Mouse (Mus musculus) midbrain, embryonic 15.5 days (tissue): ENCODE results near the gene Gpc6. TPM values are rescaled to one million over a fixed set of nuclear protein-coding genes. Genes with fewer than 3 reads are reported as not detected.

Experiments
- ATAC-seq: fragments of 200-750 bp; cut with Nextera tagmentation; replicated peaks from 2 replicates; pipeline ENCODE4 v1.8.0; 2017; ENCODE audit warnings: moderate TSS enrichment
- H3K27ac ChIP-seq: fragments of 300-500 bp; sonication (generic); 2 replicates; pipeline ENCODE4 v1.5.1; 2015; ENCODE audit warnings: mild to moderate bottlenecking, inconsistent platforms
- H3K27me3 ChIP-seq: fragments of 300-500 bp; sonication (generic); replicated peaks from 2 replicates; pipeline ENCODE4 v1.6.1; 2015; ENCODE audit warnings: inconsistent platforms
- H3K36me3 ChIP-seq: fragments of 300-500 bp; sonication (generic); replicated peaks from 2 replicates; pipeline ENCODE4 v1.6.1; 2015; ENCODE audit warnings: inconsistent platforms
- H3K4me1 ChIP-seq: fragments of 300-500 bp; sonication (generic); 2 replicates; pipeline ENCODE4 v1.6.1; 2015; ENCODE audit warnings: inconsistent platforms
- H3K4me2 ChIP-seq: fragments of 300-500 bp; sonication (generic); 2 replicates; pipeline ENCODE4 v1.6.1; 2015; ENCODE audit warnings: inconsistent platforms, mild to moderate bottlenecking, moderate library complexity
- H3K4me3 ChIP-seq: fragments of 300-500 bp; sonication (generic); 2 replicates; pipeline ENCODE4 v1.5.1; 2015; ENCODE audit warnings: mild to moderate bottlenecking, inconsistent platforms
- H3K9ac ChIP-seq: fragments of 300-500 bp; sonication (generic); 2 replicates; pipeline ENCODE4 v1.6.1; 2015; ENCODE audit warnings: mild to moderate bottlenecking, inconsistent platforms
- H3K9me3 ChIP-seq: fragments of 300-500 bp; sonication (generic); 2 replicates; pipeline ENCODE4 v1.6.1; 2016; ENCODE audit warnings: inconsistent platforms
- WGBS: fragments of 180-500 bp; shearing (Covaris S2); methylation state at CpG from one replicate; pipeline ENCODE4 v1.1.7; 2015; ENCODE audit warnings: mixed read lengths; 5-methylcytosine and 5-hydroxymethylcytosine counted together
- polyA plus RNA-seq: library from polyadenylated mRNA; unstranded; fragments of >200 nt; fragmentation: Nextera tagmentation; extraction: Ambion mirVana; gene quantifications from 2 replicates; pipeline ENCODE4 v1.2.1, GENCODE M21; 2015

Gpc6 gene
- polyA plus RNA-seq, 1 experiment from 2014 or later: 21.1 TPM

- peak; percentile 76; the same call in 1 of the 2 replicates for ATAC-seq
- H3K36me3 ChIP-seq: no peaks in the 10 kb centered on the region
- no peak overlapping the region for H3K9ac ChIP-seq
- H3K4me3 ChIP-seq: no peak overlapping the region
- H3K4me2 ChIP-seq: no peak overlapping the region
- WGBS: 70% methylated on average over 2 of the region's 2 CpGs
- peaks cover 6% of the 10 kb centered on the region; the same call in 1 of the 2 replicates for H3K4me1 ChIP-seq
- H3K27ac ChIP-seq: 0 out of 2 replicates have a peak overlapping the region, but pooled peaks have one; percentile 2
- no peaks in the 10 kb centered on the region for H3K9me3 ChIP-seq
- H3K27me3 ChIP-seq: no peaks in the 10 kb centered on the region
Observed at GRCm38 (mm10) chr14:117361965-117362309, 436.8 kb downstream of the Gpc6 start.

GRCm38 (mm10) chr14:117369331-117369866 lies 444.3 kb downstream of the Gpc6 start:
- Histone ChIP-seq H3K9me3 (no peaks in the 10 kb centered on the region), H3K27me3 (no peaks in the 10 kb centered on the region), H3K4me1 (no peaks in the 10 kb centered on the region), H3K27ac (no peak overlapping the region), H3K4me3 (no peak overlapping the region), H3K9ac (no peak overlapping the region), H3K4me2 (no peak overlapping the region), H3K36me3 (no peaks in the 10 kb centered on the region)
- no peak for ATAC-seq
- WGBS: 86% methylated on average over 18 of the region's 18 CpGs

GRCm38 (mm10) chr14:117376822-117377376 lies 451.8 kb downstream of the Gpc6 start:
- no peak for ATAC-seq
- WGBS: 45% methylated on average over 4 of the region's 4 CpGs
- H3K36me3 ChIP-seq: no peaks in the 10 kb centered on the region

GRCm38 (mm10) chr14:117379979-117380378 lies 454.9 kb downstream of the Gpc6 start:
- H3K27ac ChIP-seq: no peak overlapping the region
- H3K9ac ChIP-seq: no peak overlapping the region
- H3K4me2 ChIP-seq: no peak overlapping the region
- ATAC-seq: no peak
- H3K27me3 ChIP-seq: no peaks in the 10 kb centered on the region
- no peaks in the 10 kb centered on the region for H3K36me3 ChIP-seq
- H3K4me3 ChIP-seq: no peak overlapping the region
- no peaks in the 10 kb centered on the region for H3K9me3 ChIP-seq
- 81% methylated on average over 6 of the region's 6 CpGs for WGBS
- no peaks in the 10 kb centered on the region for H3K4me1 ChIP-seq

More at GRCm38 (mm10) chr14:117376822-117377376, 451.8 kb downstream of the Gpc6 start:
- H3K9ac ChIP-seq: no peak overlapping the region
- H3K27me3 ChIP-seq: no peaks in the 10 kb centered on the region
- H3K9me3 ChIP-seq: no peaks in the 10 kb centered on the region
- H3K4me1 ChIP-seq: no peaks in the 10 kb centered on the region
- no peak overlapping the region for H3K4me2 ChIP-seq
- H3K4me3 ChIP-seq: no peak overlapping the region
- no peak overlapping the region for H3K27ac ChIP-seq

GRCm38 (mm10) chr14:117383188-117383587 lies 458.1 kb downstream of the Gpc6 start:
- H3K27me3 ChIP-seq: no peaks in the 10 kb centered on the region
- H3K4me3 ChIP-seq: no peak overlapping the region
- H3K27ac ChIP-seq: no peak overlapping the region
- no peaks in the 10 kb centered on the region for H3K36me3 ChIP-seq
- no peak overlapping the region for H3K9ac ChIP-seq
- H3K9me3 ChIP-seq: no peaks in the 10 kb centered on the region
- H3K4me1 ChIP-seq: no peaks in the 10 kb centered on the region
- WGBS: 51% methylated on average over 7 of the region's 7 CpGs
- ATAC-seq: peak; percentile 63; the same call in 1 of the 2 replicates
- no peak overlapping the region for H3K4me2 ChIP-seq

GRCm38 (mm10) chr14:117384096-117384770 lies 459.1 kb downstream of the Gpc6 start:
- H3K27ac ChIP-seq: no peak overlapping the region
- no peaks in the 10 kb centered on the region for H3K9me3 ChIP-seq
- 45% methylated on average over 8 of the region's 8 CpGs for WGBS
- no peak overlapping the region for H3K4me3 ChIP-seq
- H3K27me3 ChIP-seq: no peaks in the 10 kb centered on the region
- H3K4me2 ChIP-seq: no peak overlapping the region
- no peaks in the 10 kb centered on the region for H3K4me1 ChIP-seq
- ATAC-seq: 0 out of 2 replicates have a peak, but pooled peaks have one; percentile 39
- H3K9ac ChIP-seq: no peak overlapping the region
- no peaks in the 10 kb centered on the region for H3K36me3 ChIP-seq

- H3K27ac ChIP-seq: no peak overlapping the region
Observed at GRCm38 (mm10) chr14:117385731-117386270, 460.7 kb downstream of the Gpc6 start.

GRCm38 (mm10) chr14:117390794-117391320 lies 465.7 kb downstream of the Gpc6 start:
- H3K9ac ChIP-seq: no peak overlapping the region
- no peaks in the 10 kb centered on the region for H3K27me3 ChIP-seq
- no peak overlapping the region for H3K4me3 ChIP-seq
- no peak overlapping the region for H3K4me2 ChIP-seq
- no peak for ATAC-seq
- 90% methylated on average over 3 of the region's 3 CpGs for WGBS
- no peaks in the 10 kb centered on the region for H3K36me3 ChIP-seq
- H3K27ac ChIP-seq: no peak overlapping the region
- H3K4me1 ChIP-seq: no peaks in the 10 kb centered on the region
- H3K9me3 ChIP-seq: no peaks in the 10 kb centered on the region

More at GRCm38 (mm10) chr14:117385731-117386270, 460.7 kb downstream of the Gpc6 start:
- Histone ChIP-seq H3K27me3 (no peaks in the 10 kb centered on the region), H3K36me3 (no peaks in the 10 kb centered on the region), H3K9ac (no peak overlapping the region), H3K4me1 (no peaks in the 10 kb centered on the region), H3K4me3 (no peak overlapping the region), H3K9me3 (no peaks in the 10 kb centered on the region), H3K4me2 (no peak overlapping the region)
- no peak for ATAC-seq

GRCm38 (mm10) chr14:117391412-117391811 lies 466.3 kb downstream of the Gpc6 start:
- Histone ChIP-seq H3K9me3 (no peaks in the 10 kb centered on the region), H3K36me3 (no peaks in the 10 kb centered on the region), H3K27me3 (no peaks in the 10 kb centered on the region), H3K9ac (no peak overlapping the region), H3K4me1 (no peaks in the 10 kb centered on the region), H3K27ac (no peak overlapping the region), H3K4me3 (no peak overlapping the region), H3K4me2 (no peak overlapping the region)
- WGBS: 73% methylated on average over 4 of the region's 4 CpGs
- ATAC-seq: no peak

- no peaks in the 10 kb centered on the region for H3K9me3 ChIP-seq
- H3K4me2 ChIP-seq: no peak overlapping the region
- H3K4me1 ChIP-seq: no peaks in the 10 kb centered on the region
- WGBS: 83% methylated on average over 3 of the region's 3 CpGs
- H3K27me3 ChIP-seq: no peaks in the 10 kb centered on the region
- no peak overlapping the region for H3K27ac ChIP-seq
- H3K4me3 ChIP-seq: no peak overlapping the region
- no peak for ATAC-seq
- no peaks in the 10 kb centered on the region for H3K36me3 ChIP-seq
- no peak overlapping the region for H3K9ac ChIP-seq
Observed at GRCm38 (mm10) chr14:117397165-117397564, 472.1 kb downstream of the Gpc6 start.

GRCm38 (mm10) chr14:117407824-117408524 lies 482.9 kb downstream of the Gpc6 start:
- Histone ChIP-seq H3K9ac (no peak overlapping the region), H3K36me3 (no peaks in the 10 kb centered on the region), H3K9me3 (no peaks in the 10 kb centered on the region), H3K27me3 (no peaks in the 10 kb centered on the region), H3K4me1 (no peaks in the 10 kb centered on the region), H3K4me2 (no peak overlapping the region), H3K27ac (no peak overlapping the region), H3K4me3 (no peak overlapping the region)
- WGBS: 74% methylated on average over 9 of the region's 9 CpGs
- no peak for ATAC-seq

- no peaks in the 10 kb centered on the region for H3K9me3 ChIP-seq
- 90% methylated on average over 3 of the region's 3 CpGs for WGBS
- H3K4me2 ChIP-seq: no peak overlapping the region
- H3K4me1 ChIP-seq: no peaks in the 10 kb centered on the region
- H3K9ac ChIP-seq: no peak overlapping the region
- no peaks in the 10 kb centered on the region for H3K27me3 ChIP-seq
- H3K36me3 ChIP-seq: no peaks in the 10 kb centered on the region
- no peak overlapping the region for H3K4me3 ChIP-seq
- no peak for ATAC-seq
- no peak overlapping the region for H3K27ac ChIP-seq
Observed at GRCm38 (mm10) chr14:117408525-117408835, 483.4 kb downstream of the Gpc6 start.
